Mouse (Mus musculus): Measurements from ENCODE around the gene Acbd6. TPM values are rescaled to one million over a fixed set of nuclear protein-coding genes. Genes with fewer than 3 reads are reported as not detected.

Acbd6 gene
- polyA plus RNA-seq (2015; fragmentation: Nextera tagmentation; extraction: Ambion mirVana) = 74.2 and 84.3 TPM in 2 replicates

- H3K36me3 ChIP-seq (ENCODE audit: poor library complexity, severe bottlenecking) = no peaks in the 10 kb centered on the region
- H3K4me3 ChIP-seq = peak within 1 kb of the TSS; percentile 96
- H3K27me3 ChIP-seq = no peaks in the 10 kb centered on the region
- H3K4me1 ChIP-seq = peaks cover 30% of the 10 kb centered on the region
- H3K9ac ChIP-seq = peak within 1 kb of the TSS; percentile 95
- peaks cover 3% of the 10 kb centered on the region; the same call in 1 of the 2 replicates for H3K9me3 ChIP-seq (replicated peaks)
- under 1% methylated on average over 83 of the region's 83 CpGs for WGBS
- peak within 1 kb of the TSS; percentile 89 for H3K4me2 ChIP-seq
- ATAC-seq = peak; percentile 93
- peak within 1 kb of the TSS; percentile 80 for H3K27ac ChIP-seq
These were observed at the start of gene Acbd6 for GRCm38 (mm10) chr1:155558012-155558842. Gene Acbd6, plus strand, starts transcription at chr1:155558120.

GRCm38 (mm10) chr1:155510263-155510662, 47.7 kb upstream of the Acbd6 start:
- no peak overlapping the region for H3K27ac ChIP-seq
- WGBS = 78% methylated on average over 10 of the region's 10 CpGs
- no peaks in the 10 kb centered on the region for H3K27me3 ChIP-seq
- H3K36me3 ChIP-seq (ENCODE audit: poor library complexity, severe bottlenecking) = no peaks in the 10 kb centered on the region
- peaks cover 4% of the 10 kb centered on the region; the same call in 1 of the 2 replicates for H3K4me1 ChIP-seq
- no peak for ATAC-seq
- H3K4me3 ChIP-seq = no peak overlapping the region
- H3K9me3 ChIP-seq (replicated peaks) = no peaks in the 10 kb centered on the region
- H3K4me2 ChIP-seq = no peak overlapping the region
- no peak overlapping the region for H3K9ac ChIP-seq

- Histone ChIP-seq H3K4me2 (no peak overlapping the region), H3K4me3 (no peak overlapping the region), H3K27ac (peak overlapping the region; percentile 37; the same call in 1 of the 2 replicates), H3K9me3 (replicated peaks) (peaks cover 5% of the 10 kb centered on the region; the same call in 1 of the 2 replicates), H3K36me3 (ENCODE audit: poor library complexity, severe bottlenecking) (0 out of 2 replicates have a peak, but pooled peaks cover 3% of the 10 kb centered on the region), H3K9ac (no peak overlapping the region), H3K4me1 (no peaks in the 10 kb centered on the region), H3K27me3 (no peaks in the 10 kb centered on the region)
- 80% methylated on average over 4 of the region's 4 CpGs for WGBS
- no peak for ATAC-seq
These were observed 42.1 kb upstream of the Acbd6 start for GRCm38 (mm10) chr1:155515866-155516265.

DNA sequence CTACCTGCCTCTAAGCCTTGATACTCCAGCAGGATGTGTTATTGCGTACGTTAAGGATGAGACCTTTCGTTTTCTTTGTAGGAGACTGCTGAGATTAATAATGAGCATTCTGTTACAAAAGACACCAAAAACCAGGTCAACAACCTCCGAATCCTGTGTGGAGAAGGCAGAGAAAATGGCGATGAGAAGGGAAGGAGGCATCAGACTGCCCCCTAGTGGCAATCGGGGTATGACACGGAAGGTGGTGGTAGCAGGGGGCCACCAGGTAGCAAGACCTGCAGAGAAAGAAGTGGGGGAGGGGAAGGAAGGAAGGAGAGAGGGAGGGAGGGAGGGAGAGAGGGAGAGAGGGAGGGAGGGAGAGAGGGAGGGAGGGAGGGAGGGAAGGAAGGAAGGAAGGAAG, 41.3 kb upstream of the Acbd6 start:
- no peak overlapping the region for H3K9ac ChIP-seq
- 0 out of 2 replicates have a peak, but pooled peaks cover 3% of the 10 kb centered on the region for H3K36me3 ChIP-seq (ENCODE audit: poor library complexity, severe bottlenecking)
- H3K27ac ChIP-seq = peak overlapping the region; percentile 45
- H3K4me3 ChIP-seq = no peak overlapping the region
- H3K27me3 ChIP-seq = no peaks in the 10 kb centered on the region
- H3K9me3 ChIP-seq (replicated peaks) = peaks cover 5% of the 10 kb centered on the region; the same call in 1 of the 2 replicates
- no peaks in the 10 kb centered on the region for H3K4me1 ChIP-seq
- 23% methylated on average over 7 of the region's 7 CpGs for WGBS
- no peak overlapping the region for H3K4me2 ChIP-seq
- peak; percentile 59; the same call in 1 of the 2 replicates for ATAC-seq

- Histone ChIP-seq H3K36me3 (ENCODE audit: poor library complexity, severe bottlenecking) (0 out of 2 replicates have a peak, but pooled peaks cover 3% of the 10 kb centered on the region), H3K9me3 (replicated peaks) (peaks cover 5% of the 10 kb centered on the region; the same call in 1 of the 2 replicates), H3K4me2 (no peak overlapping the region; the same call in 1 of the 2 replicates), H3K9ac (no peak overlapping the region), H3K27ac (peak overlapping the region; percentile 68; the same call in 1 of the 2 replicates), H3K4me1 (no peaks in the 10 kb centered on the region), H3K4me3 (no peak overlapping the region), H3K27me3 (no peaks in the 10 kb centered on the region)
- 0 out of 2 replicates have a peak, but pooled peaks have one; percentile 30 for ATAC-seq
- 11% methylated on average over 5 of the region's 5 CpGs for WGBS
These were observed 40.9 kb upstream of the Acbd6 start for GRCm38 (mm10) chr1:155517060-155517459.

GRCm38 (mm10) chr1:155520285-155520684, 37.6 kb upstream of the Acbd6 start:
- 0 out of 2 replicates have a peak, but pooled peaks cover 3% of the 10 kb centered on the region for H3K36me3 ChIP-seq (ENCODE audit: poor library complexity, severe bottlenecking)
- H3K9me3 ChIP-seq (replicated peaks) = peaks cover 5% of the 10 kb centered on the region; the same call in 1 of the 2 replicates
- H3K27me3 ChIP-seq = no peaks in the 10 kb centered on the region
- H3K4me1 ChIP-seq = no peaks in the 10 kb centered on the region
- no peak; the same call in 1 of the 2 replicates for ATAC-seq
- H3K27ac ChIP-seq = no peak overlapping the region
- no peak overlapping the region for H3K9ac ChIP-seq
- no peak overlapping the region for H3K4me3 ChIP-seq
- H3K4me2 ChIP-seq = no peak overlapping the region
- WGBS = 84% methylated on average over 4 of the region's 4 CpGs

- ATAC-seq = no peak
- no peak overlapping the region for H3K27ac ChIP-seq
- 0 out of 2 replicates have a peak, but pooled peaks cover 3% of the 10 kb centered on the region for H3K36me3 ChIP-seq (ENCODE audit: poor library complexity, severe bottlenecking)
- no peaks in the 10 kb centered on the region for H3K27me3 ChIP-seq
- peaks cover 5% of the 10 kb centered on the region; the same call in 1 of the 2 replicates for H3K9me3 ChIP-seq (replicated peaks)
- 88% methylated on average over 4 of the region's 4 CpGs for WGBS
- no peak overlapping the region for H3K4me3 ChIP-seq
- H3K4me2 ChIP-seq = no peak overlapping the region
- H3K9ac ChIP-seq = no peak overlapping the region
- peaks cover 9% of the 10 kb centered on the region for H3K4me1 ChIP-seq
These were observed 35.4 kb upstream of the Acbd6 start for GRCm38 (mm10) chr1:155522493-155522892.

DNA sequence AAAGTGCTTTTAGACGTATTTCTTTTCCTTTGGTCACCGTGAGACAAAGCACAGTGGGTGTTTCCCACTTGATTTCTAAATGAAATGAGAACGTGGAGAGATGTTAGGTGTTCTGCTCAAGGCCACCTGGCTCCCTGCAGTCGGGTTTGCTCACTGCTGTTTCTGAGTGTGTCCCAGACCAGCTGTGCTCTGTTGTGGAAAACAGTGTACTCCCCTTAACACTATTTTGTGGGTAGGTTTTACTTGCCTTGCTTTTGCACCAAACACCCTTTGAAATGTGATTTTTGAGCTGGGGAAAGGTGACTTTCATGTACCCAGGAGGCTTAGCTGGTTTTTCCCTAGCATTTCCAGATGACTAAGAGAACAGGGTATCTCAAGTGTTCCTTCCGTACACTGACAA, 31.7 kb upstream of the Acbd6 start:
- H3K4me3 ChIP-seq = no peak overlapping the region
- no peaks in the 10 kb centered on the region for H3K27me3 ChIP-seq
- WGBS = 49% methylated on average over 5 of the region's 5 CpGs
- H3K9me3 ChIP-seq (replicated peaks) = no peaks in the 10 kb centered on the region
- peak overlapping the region; percentile 8; the same call in 1 of the 2 replicates for H3K27ac ChIP-seq
- ATAC-seq = no peak
- no peaks in the 10 kb centered on the region for H3K36me3 ChIP-seq (ENCODE audit: poor library complexity, severe bottlenecking)
- peaks cover 45% of the 10 kb centered on the region for H3K4me1 ChIP-seq
- no peak overlapping the region for H3K4me2 ChIP-seq
- H3K9ac ChIP-seq = no peak overlapping the region

DNA sequence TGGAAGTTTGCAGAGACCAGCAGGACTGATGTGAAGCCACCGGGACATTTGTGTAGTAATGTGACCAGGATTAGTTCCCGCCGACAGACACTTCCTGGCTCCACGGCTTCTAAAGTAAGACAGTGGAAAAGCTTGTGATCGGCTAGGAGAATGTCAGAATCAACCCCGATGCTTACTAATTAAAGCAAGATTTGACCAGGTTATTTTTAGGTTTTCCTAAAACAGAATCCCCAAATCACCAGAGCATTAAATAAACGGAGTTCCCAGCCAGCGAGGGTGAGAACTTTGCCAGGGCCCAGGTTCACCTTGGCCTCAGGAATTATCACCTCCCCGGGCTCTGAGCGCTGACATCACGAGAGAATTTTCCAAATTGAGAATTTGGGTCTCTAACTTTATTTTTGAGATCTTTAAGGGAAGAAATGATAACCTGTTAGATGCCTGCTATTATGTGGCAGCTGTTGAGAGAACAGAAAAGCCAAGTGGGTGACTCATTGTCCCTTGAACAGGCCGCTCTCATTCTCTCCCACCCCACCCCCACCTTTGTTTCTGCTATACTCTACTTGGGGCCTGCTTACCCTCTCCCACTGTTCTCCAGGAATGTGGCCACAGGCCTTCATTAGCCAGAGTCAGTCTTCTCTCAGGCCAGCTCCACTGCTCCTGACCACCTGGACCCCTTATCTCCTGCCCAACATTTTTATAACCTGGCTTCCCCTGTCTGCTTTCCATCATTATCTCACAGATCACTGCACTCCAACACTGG, 30.7 kb upstream of the Acbd6 start:
- H3K27ac ChIP-seq = no peak overlapping the region
- no peaks in the 10 kb centered on the region for H3K36me3 ChIP-seq (ENCODE audit: poor library complexity, severe bottlenecking)
- H3K9ac ChIP-seq = no peak overlapping the region
- H3K9me3 ChIP-seq (replicated peaks) = no peaks in the 10 kb centered on the region
- ATAC-seq = no peak
- peaks cover 50% of the 10 kb centered on the region for H3K4me1 ChIP-seq
- H3K4me3 ChIP-seq = no peak overlapping the region
- H3K27me3 ChIP-seq = no peaks in the 10 kb centered on the region
- H3K4me2 ChIP-seq = peak overlapping the region; percentile 19; the same call in 1 of the 2 replicates
- 22% methylated on average over 12 of the region's 12 CpGs for WGBS

DNA sequence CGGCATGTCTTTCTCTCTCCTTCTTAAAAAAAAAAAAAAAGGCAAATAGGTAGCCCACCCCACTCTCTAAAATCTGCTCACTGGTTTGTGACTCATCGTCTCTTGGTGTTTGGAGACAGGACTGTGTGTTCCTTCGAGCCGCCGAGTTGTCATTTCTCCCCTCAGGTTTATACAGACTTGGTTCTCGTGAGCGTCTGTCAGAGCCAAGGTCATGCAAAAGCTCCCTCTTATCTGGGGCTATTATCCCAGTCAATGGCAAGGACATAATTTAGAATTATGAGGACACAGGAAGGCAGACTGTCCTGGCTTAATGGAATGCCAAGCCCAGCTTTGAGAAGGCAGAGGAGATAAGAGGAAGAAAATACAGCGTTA, 30.1 kb upstream of the Acbd6 start:
- Histone ChIP-seq H3K27ac (peak overlapping the region; percentile 25), H3K9me3 (replicated peaks) (no peaks in the 10 kb centered on the region), H3K9ac (no peak overlapping the region), H3K27me3 (no peaks in the 10 kb centered on the region), H3K4me2 (peak overlapping the region; percentile 19; the same call in 1 of the 2 replicates), H3K4me1 (peaks cover 50% of the 10 kb centered on the region), H3K4me3 (no peak overlapping the region), H3K36me3 (ENCODE audit: poor library complexity, severe bottlenecking) (no peaks in the 10 kb centered on the region)
- 14% methylated on average over 8 of the region's 8 CpGs for WGBS
- ATAC-seq = no peak

DNA sequence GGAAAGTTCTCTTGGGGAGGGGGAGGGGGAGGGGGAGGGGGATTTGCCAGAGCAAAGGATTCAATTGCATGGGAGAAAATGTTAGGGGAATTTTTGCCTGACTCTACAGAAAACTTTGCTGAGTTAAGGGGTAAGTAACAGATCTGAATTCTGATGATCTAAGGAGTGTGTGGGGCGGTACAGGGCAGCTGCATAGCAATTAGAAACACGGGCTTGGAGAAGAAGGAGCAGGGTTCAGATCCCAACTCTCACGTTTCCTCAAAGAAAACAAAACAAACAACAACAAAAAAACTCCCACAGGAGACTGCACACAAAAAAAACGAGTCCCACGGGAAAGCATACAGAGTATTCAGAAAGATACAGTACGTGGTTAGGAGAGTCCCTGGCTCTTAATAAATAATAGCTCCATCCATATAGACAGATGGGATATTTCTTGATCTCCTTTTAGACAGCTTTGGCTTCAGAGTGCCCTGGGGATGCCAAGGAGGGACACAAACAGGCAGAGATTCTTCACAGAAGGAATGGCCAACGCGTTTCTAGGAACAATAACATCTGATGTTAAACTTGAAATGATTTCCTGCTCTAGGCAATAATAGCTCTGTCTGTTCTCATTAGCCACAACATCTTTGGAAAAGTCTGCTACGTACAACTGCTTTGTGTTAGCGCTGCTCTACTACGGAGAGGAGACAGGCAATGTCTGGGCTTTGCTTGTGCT, 29.4 kb upstream of the Acbd6 start:
- 17% methylated on average over 11 of the region's 11 CpGs for WGBS
- peak; percentile 37 for ATAC-seq
- Histone ChIP-seq H3K27ac (peak overlapping the region; percentile 79), H3K9ac (no peak overlapping the region), H3K4me2 (peak overlapping the region; percentile 4), H3K36me3 (ENCODE audit: poor library complexity, severe bottlenecking) (no peaks in the 10 kb centered on the region), H3K4me1 (peaks cover 50% of the 10 kb centered on the region), H3K27me3 (no peaks in the 10 kb centered on the region), H3K9me3 (replicated peaks) (no peaks in the 10 kb centered on the region), H3K4me3 (no peak overlapping the region)
